Mouse (Mus musculus) ES-CJ7 (cell line): ENCODE results near the gene Rap1gds1.

ENCODE experiments used
- DNase-seq: peaks from one replicate; pipeline ENCODE4 v3.0.0; 2011; ENCODE audit warnings: low read depth, low spot score

Gene Rap1gds1

DNA sequence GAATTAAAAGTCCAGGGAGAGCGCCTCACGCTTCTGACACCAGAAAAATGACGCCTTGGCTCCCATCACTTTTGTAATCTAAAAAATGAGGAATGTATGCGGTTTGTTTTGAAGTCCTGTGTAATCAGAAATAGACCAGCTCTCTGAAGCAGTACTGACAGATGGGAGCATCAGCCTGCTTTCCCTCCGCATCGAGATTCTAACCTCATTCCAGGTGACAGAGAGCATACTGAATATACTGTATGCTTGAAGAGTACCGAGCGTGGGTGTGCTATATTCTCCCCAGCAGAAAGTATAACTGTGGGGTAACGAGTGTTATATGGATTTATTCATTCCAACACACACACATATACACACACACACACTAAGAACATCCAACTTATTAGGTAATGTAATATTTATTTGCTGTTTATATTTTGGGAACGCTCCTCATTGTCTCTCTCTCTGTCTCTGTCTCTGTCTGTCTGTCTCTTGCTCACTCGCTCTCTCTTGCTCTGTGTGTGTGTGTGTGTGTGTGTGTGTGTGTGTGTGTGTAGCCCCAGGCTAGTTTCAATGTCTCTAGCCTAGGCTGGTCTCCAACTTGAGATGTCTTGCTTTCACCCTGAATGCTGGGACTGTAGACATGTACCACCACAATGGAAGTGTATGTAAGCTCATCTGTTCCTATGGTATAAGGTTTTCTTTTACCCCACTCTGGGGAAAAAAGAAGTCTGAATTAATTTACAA lies 193.8 kb downstream of the Rap1gds1 start:
- no peak for DNase-seq

DNA sequence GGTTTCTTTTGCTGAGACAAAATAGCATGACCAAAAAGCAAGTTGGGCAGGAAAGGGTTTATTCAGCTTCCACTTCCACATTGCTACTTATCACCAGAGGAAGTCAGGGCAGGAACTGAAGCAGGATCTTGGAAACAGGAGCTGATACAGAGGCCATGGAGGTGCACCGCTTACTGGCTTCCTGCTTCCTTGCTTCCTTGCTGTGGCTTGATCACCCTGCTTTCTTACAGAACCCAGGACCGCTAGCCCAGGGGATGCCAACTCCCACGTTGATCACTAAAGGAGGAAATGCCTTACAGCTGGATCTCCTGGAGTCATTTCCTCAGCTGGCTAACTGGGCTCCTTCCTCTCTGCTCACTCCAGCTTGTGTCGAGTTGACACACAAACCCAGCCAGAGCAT lies 197.3 kb downstream of the Rap1gds1 start:
- DNase-seq: no peak

DNA sequence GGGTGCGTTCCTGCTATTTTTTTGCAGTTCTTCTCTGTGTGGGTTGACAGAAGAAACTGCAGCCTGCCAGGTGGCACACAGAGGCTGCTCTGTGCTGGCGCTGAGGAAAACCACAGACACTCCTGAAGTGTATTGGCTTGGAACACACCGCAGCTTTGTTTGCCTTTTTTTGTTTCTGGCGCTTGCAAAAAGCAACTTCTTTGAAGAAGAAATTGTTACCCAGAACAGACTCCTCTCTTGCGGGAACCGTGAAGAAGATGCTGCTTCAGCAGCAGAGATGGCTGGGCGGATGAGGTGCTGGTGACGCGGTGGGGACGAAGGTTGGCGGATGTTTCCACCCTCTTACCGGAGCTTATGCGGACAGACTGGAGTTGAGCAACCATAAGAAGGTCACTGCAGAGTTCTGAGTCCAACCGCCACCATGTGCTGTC lies 198.1 kb downstream of the Rap1gds1 start:
- DNase-seq: peak; percentile 11

DNA sequence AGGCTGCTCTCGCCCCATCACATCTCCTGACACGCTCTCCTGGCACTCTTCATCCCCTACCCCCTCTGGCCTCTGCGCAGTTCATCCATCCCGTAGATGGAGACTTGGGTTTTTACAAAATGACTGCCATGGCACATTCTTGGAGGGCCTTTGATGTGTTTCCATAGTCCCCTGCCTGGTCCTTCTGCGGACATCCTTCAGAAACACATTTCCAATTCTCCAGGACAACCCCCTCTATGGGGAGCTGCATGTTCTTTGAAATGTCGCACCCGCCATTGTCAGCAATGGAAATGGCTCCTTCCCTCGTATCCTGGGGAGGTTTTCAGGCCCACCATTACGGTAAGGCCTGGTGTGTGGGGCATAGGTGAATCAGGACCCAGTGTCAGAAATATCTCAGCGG lies 198.6 kb downstream of the Rap1gds1 start:
- no peak for DNase-seq

DNA sequence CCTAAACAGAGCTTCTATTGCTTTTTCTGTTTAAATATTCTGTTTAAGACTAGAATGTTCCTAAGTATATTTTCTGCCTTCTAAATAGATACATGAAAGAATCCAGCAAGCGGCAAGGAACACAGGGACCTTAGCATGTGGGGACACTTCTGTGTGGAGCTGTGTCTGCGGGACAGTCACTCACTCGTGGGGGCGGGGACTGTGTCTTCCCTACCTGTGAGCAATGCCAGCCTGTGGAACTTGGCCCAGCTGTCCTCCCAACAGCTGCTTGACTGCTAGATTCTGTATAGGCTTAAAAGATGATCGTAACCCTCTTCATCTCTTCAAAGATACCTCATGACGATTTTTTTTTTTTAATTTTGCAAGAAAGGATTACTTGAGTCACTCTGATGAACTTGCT lies 199.1 kb downstream of the Rap1gds1 start:
- DNase-seq: no peak
